18 mouse cellular contexts compared by ENCODE assay signal in genomic region chr4:32062381-32063059, GRCm38 (mm10).
A peak's percentile ranks its signal among the peaks of the same experiment; 100 is the strongest.
DNase-seq lines count a peak whose midpoint lies in the region; ATAC-seq and TF ChIP-seq lines count a peak whose summit lies in the region.
"Had no signal": no experiment of that assay in that cellular context is flagged by ENCODE, and none has a peak within 500 bp of the region (broad histone marks: within the 10 kb centered on the region; RNA-seq: fewer than 3 reads in every experiment).

No protein-coding gene starts in this region.

- H3K9ac ChIP-seq in forebrain, embryonic 14.5 days (ENCODE audit: low read length): no peak overlapping the region
- no peak overlapping the region for H3K9ac ChIP-seq in forebrain, postnatal 0 days
- no peak overlapping the region for H3K9ac ChIP-seq in kidney, embryonic 14.5 days (ENCODE audit: low read depth, low read length)
- H3K9ac ChIP-seq: limb, embryonic 15.5 days had no signal

- H3K4me3 ChIP-seq in forebrain, embryonic 14.5 days (ENCODE audit: low read depth, low read length): no peak overlapping the region
- no peak overlapping the region for H3K4me3 ChIP-seq in forebrain, postnatal 0 days (ENCODE audit: low read depth, low read length)
- peak overlapping the region; percentile 53 for H3K4me3 ChIP-seq in megakaryocyte, embryonic 14.5 days (replicated peaks)
- H3K4me3 ChIP-seq in kidney, embryonic 14.5 days (ENCODE audit: low read length): no peak overlapping the region
- H3K4me3 ChIP-seq: limb, embryonic 15.5 days had no signal

- peak overlapping the region; percentile 14; the same call in 1 of the 2 replicates for H3K27ac ChIP-seq in forebrain, embryonic 14.5 days (ENCODE audit: low read depth, low read length)
- no peak overlapping the region for H3K27ac ChIP-seq in forebrain, postnatal 0 days (ENCODE audit: low read depth, low read length)
- H3K27ac ChIP-seq in kidney, embryonic 14.5 days (ENCODE audit: low read depth, low read length): no peak overlapping the region
- H3K27ac ChIP-seq: limb, embryonic 15.5 days; stomach, postnatal 0 days had no signal

- ATAC-seq in forebrain, embryonic 14.5 days: peak; percentile 60
- ATAC-seq in forebrain, postnatal 0 days: no peak
- no peak for ATAC-seq in megakaryocyte, adult 5-6 weeks (ENCODE audit: poor library complexity, severe bottlenecking)
- no peak for ATAC-seq in kidney, embryonic 14.5 days (ENCODE audit: low FRiP score, low TSS enrichment)
- ATAC-seq: Patski had no signal

- no peak for TF ChIP-seq CTCF in forebrain, postnatal 0 days (IDR thresholded peaks at IDR 0.05; ENCODE audit: low read depth)

- H3K27me3 ChIP-seq in forebrain, embryonic 14.5 days (replicated peaks; ENCODE audit: control insufficient read depth, insufficient read depth, low read length): no peaks in the 10 kb centered on the region
- H3K27me3 ChIP-seq in forebrain, postnatal 0 days (ENCODE audit: insufficient read depth, low read length): no peaks in the 10 kb centered on the region
- peaks cover 22% of the 10 kb centered on the region for H3K27me3 ChIP-seq in megakaryocyte, embryonic 14.5 days (replicated peaks)
- no peaks in the 10 kb centered on the region for H3K27me3 ChIP-seq in kidney, embryonic 14.5 days (ENCODE audit: control insufficient read depth, insufficient read depth, low read length)
- H3K27me3 ChIP-seq: limb, embryonic 15.5 days; Patski had no signal

- H3K36me3 ChIP-seq in forebrain, embryonic 14.5 days (ENCODE audit: control insufficient read depth, insufficient read depth, low read length): no peaks in the 10 kb centered on the region
- H3K36me3 ChIP-seq in forebrain, postnatal 0 days (ENCODE audit: insufficient read depth): no peaks in the 10 kb centered on the region
- H3K36me3 ChIP-seq in megakaryocyte, embryonic 14.5 days (replicated peaks; ENCODE audit: low read length): no peaks in the 10 kb centered on the region
- no peaks in the 10 kb centered on the region for H3K36me3 ChIP-seq in kidney, embryonic 14.5 days (ENCODE audit: control insufficient read depth, insufficient read depth, low read length)
- H3K36me3 ChIP-seq: limb, embryonic 15.5 days had no signal

- WGBS in forebrain, embryonic 14.5 days: 22% methylated on average over 4 of the region's 4 CpGs
- 27% methylated on average over 4 of the region's 4 CpGs for WGBS in forebrain, postnatal 0 days
- WGBS in kidney, embryonic 14.5 days: 91% methylated on average over 4 of the region's 4 CpGs

- peak; percentile 64 for DNase-seq in forebrain, embryonic 14.5 days (ENCODE audit: low spot score)
- DNase-seq in forebrain, postnatal 0 days: no peak
- DNase-seq in CD4-positive, CD25-positive, alpha-beta regulatory T cell, adult 2 months (ENCODE audit: low read depth, low spot score): peak; percentile 53
- peak; percentile 31 for DNase-seq in fat pad, adult 2 months (ENCODE audit: extremely low read depth, low read depth, low spot score)
- no peak for DNase-seq in cerebellum, postnatal 14 days
- DNase-seq: gastrocnemius, postnatal 36 days; heart, postnatal 14 days; kidney, adult 8-10 months; kidney, postnatal 4 days; lung, postnatal 4 days; right cerebral cortex, postnatal 14 days; thymus, postnatal 4 days had no signal

- H3K9me3 ChIP-seq in forebrain, embryonic 14.5 days (replicated peaks; ENCODE audit: control insufficient read depth, low read length): no peaks in the 10 kb centered on the region
- no peaks in the 10 kb centered on the region for H3K9me3 ChIP-seq in forebrain, postnatal 0 days (ENCODE audit: low read length)
- H3K9me3 ChIP-seq in megakaryocyte, embryonic 14.5 days: 0 out of 2 replicates have a peak, but pooled peaks cover 2% of the 10 kb centered on the region
- no peaks in the 10 kb centered on the region for H3K9me3 ChIP-seq in kidney, embryonic 14.5 days (ENCODE audit: control insufficient read depth, low read length)
- H3K9me3 ChIP-seq: limb, embryonic 15.5 days had no signal

- H3K4me1 ChIP-seq in forebrain, embryonic 14.5 days (ENCODE audit: control insufficient read depth, insufficient read depth, low read length): peaks cover 19% of the 10 kb centered on the region
- no peaks in the 10 kb centered on the region for H3K4me1 ChIP-seq in forebrain, postnatal 0 days (ENCODE audit: insufficient read depth)
- no peaks in the 10 kb centered on the region for H3K4me1 ChIP-seq in megakaryocyte, embryonic 14.5 days
- H3K4me1 ChIP-seq in kidney, embryonic 14.5 days (ENCODE audit: control insufficient read depth, insufficient read depth, low read length): no peaks in the 10 kb centered on the region
- H3K4me1 ChIP-seq: limb, embryonic 15.5 days had no signal

- no peak overlapping the region for H3K4me2 ChIP-seq in forebrain, embryonic 14.5 days (ENCODE audit: low read length)
- H3K4me2 ChIP-seq in forebrain, postnatal 0 days (ENCODE audit: low read depth): no peak overlapping the region
- H3K4me2 ChIP-seq in kidney, embryonic 14.5 days (replicated peaks; ENCODE audit: low read depth, low read length): no peak overlapping the region
- H3K4me2 ChIP-seq: limb, embryonic 15.5 days had no signal

Comparison
In these comparisons a context has a peak if more than half of its experiments do, and no peak if none do; other contexts are left out.
1. DNase-seq: peak in forebrain, embryonic 14.5 days (single experiment), CD4-positive, CD25-positive, alpha-beta regulatory T cell, adult 2 months (single experiment) and fat pad, adult 2 months (single experiment); none in forebrain, postnatal 0 days (single experiment) and cerebellum, postnatal 14 days (0 of 2).